Mouse (Mus musculus): Measurements from ENCODE around the gene Fggy.

Fggy gene

GRCm38 (mm10) chr4:95729142-95729826 is 172.0 kb downstream of the Fggy start:
- peak; percentile 23 for DNase-seq (ENCODE audit: low spot score)

DNA sequence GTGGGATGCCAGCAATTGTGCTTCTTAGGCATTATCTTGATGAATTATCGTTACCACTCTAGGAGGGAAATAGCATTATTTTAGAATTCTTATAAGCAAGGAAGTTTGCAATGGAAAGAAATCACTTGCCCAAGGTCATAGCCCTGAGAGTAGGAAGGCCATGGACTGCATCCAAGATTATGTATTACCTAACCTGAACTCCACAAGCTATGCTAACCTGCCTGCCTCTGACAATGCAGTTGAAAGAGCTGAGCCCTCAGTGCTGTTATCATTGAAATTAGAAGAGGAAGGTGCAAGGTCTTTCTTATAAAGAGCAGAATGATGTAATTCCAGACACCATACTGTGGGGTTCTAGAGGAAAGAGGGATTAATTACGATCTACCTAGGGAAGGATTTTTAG is 173.8 kb downstream of the Fggy start:
- DNase-seq (ENCODE audit: low spot score) = no peak

GRCm38 (mm10) chr4:95733397-95734249 is 176.3 kb downstream of the Fggy start:
- peak; percentile 55 for DNase-seq (ENCODE audit: low spot score)

- DNase-seq (ENCODE audit: low spot score) = no peak
These were observed 178.7 kb downstream of the Fggy start for GRCm38 (mm10) chr4:95735967-95736366.

- no peak for DNase-seq (ENCODE audit: low spot score)
These were observed 179.4 kb downstream of the Fggy start for GRCm38 (mm10) chr4:95736674-95737073.

GRCm38 (mm10) chr4:95738179-95738578 is 180.9 kb downstream of the Fggy start:
- DNase-seq (ENCODE audit: low spot score) = no peak

GRCm38 (mm10) chr4:95738725-95739124 is 181.4 kb downstream of the Fggy start:
- no peak for DNase-seq (ENCODE audit: low spot score)

- DNase-seq (ENCODE audit: low spot score) = no peak
These were observed 183.9 kb downstream of the Fggy start for GRCm38 (mm10) chr4:95741115-95741734.

- DNase-seq (ENCODE audit: low spot score) = no peak
These were observed 185.7 kb downstream of the Fggy start for GRCm38 (mm10) chr4:95742986-95743385.

- DNase-seq (ENCODE audit: low spot score) = no peak
These were observed 189.6 kb downstream of the Fggy start for GRCm38 (mm10) chr4:95746954-95747353.

DNA sequence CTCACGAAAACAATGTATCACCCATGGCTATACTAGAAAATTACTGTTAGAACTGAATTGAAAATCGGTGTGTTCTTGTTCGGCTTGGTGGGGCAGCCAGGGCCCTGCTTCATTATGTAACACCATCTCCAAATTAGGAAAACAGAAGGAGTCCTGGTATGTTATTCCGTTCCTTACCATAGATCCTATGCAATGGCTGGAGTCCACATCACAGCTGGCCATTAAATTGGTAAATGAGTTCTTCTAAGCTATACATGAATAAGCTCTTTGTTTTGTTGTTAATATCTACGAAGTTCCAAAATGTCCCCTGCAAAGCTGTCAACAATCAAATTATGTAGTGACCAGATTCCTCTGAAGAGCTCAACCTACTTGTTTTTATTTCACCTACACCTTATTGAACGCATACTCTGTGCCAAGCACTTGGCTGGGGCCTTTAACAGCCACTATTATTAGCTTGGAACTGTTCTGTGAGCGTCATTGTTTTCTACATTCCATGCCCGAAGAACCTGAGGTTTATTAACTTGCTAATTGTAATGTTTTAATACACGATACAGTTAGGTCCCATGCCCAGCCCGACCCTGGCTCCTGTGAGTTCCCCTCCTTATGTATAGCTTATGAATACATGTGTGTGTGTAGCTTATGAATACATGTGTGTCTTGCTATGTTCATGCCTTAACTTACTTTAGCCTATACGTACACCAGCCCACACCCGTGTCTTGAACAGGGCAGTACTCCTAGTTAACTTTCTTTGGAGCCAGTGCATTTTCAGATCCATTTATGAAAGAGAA is 190.3 kb downstream of the Fggy start:
- no peak for DNase-seq (ENCODE audit: low spot score)

- no peak for DNase-seq (ENCODE audit: low spot score)
These were observed 192.9 kb downstream of the Fggy start for GRCm38 (mm10) chr4:95750186-95750585.

- no peak for DNase-seq (ENCODE audit: low spot score)
These were observed 195.4 kb downstream of the Fggy start for GRCm38 (mm10) chr4:95752538-95753188.

DNA sequence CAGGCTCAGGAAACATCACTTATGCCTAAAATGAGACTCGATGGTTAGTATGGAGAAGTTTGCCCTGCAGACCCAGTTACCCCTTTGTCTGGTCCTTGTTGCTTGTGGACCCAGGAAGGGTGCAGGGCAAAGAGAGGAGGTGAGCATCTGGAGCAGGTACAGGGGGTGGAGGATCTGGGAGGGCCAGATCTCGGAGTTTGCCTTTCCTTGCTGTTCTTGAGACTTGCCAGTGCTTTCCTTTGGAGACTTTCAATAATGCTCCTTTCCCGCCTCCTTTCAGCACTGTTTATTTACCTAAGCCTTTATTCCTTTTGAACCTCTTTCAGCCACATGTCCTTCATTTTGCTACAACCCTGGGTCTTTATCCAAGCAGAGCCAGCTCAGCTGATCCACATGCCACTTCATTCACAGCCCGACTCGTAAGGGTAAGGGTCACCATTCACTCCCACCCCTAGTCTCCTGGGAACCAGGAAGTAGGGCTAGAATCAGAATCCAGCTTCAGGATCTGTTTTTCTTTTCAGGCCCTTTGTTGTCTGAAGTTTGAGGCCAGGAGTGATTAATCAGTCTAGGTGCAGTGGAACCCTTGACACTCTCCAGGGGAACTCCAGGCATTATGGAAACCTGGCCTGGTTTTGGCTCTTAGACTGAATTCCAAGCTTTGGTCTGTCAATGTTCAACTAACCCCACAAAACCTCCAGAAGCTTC is 201.9 kb downstream of the Fggy start:
- peak; percentile 71 for DNase-seq (ENCODE audit: low spot score)

- no peak for DNase-seq (ENCODE audit: low spot score)
These were observed 208.1 kb downstream of the Fggy start for GRCm38 (mm10) chr4:95765359-95765758.

GRCm38 (mm10) chr4:95770469-95770868 is 213.2 kb downstream of the Fggy start:
- DNase-seq (ENCODE audit: low spot score) = no peak

DNA sequence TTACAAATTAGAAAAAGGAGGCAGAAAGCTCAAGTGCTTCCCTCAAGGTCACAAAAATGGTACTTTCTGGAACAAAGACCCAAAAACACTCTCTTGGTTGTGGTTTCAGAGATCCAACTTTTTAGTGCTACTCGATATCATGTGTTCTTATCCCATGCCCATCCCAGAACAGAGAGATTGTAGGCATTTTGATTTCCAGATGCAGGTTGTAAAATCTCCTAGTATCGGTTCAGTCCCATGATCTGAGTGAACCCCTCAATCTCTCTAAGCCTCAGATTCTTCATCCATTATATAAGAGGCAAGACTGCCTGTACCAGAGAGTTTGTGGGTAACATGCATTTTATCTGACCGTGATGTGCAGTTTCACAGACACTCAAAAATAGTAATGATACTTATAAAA is 214.2 kb downstream of the Fggy start:
- no peak for DNase-seq (ENCODE audit: low spot score)

GRCm38 (mm10) chr4:95771945-95772344 is 214.6 kb downstream of the Fggy start:
- peak; percentile 20 for DNase-seq (ENCODE audit: low spot score)

DNA sequence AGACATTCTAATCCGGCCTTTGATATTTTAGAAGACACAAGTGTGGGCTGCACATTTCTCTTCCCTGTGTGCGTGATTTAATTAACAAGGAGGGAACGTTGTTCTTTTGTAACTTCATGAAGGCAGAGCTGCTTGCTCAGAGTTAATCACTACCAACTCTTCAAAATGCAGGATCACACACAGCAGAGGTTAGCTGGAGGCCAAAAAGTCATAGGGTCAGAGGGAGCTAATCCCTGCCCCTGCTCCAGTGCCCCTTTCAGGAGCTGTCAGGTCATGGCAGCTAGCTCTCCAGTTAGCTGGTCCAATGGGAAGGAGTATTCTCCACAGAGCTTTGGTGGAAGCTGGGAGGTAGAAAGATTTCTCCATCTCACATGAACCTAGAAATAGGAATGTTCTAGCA is 215.4 kb downstream of the Fggy start:
- DNase-seq (ENCODE audit: low spot score) = peak; percentile 78

GRCm38 (mm10) chr4:95775574-95775973 is 218.3 kb downstream of the Fggy start:
- DNase-seq (ENCODE audit: low spot score) = no peak

DNA sequence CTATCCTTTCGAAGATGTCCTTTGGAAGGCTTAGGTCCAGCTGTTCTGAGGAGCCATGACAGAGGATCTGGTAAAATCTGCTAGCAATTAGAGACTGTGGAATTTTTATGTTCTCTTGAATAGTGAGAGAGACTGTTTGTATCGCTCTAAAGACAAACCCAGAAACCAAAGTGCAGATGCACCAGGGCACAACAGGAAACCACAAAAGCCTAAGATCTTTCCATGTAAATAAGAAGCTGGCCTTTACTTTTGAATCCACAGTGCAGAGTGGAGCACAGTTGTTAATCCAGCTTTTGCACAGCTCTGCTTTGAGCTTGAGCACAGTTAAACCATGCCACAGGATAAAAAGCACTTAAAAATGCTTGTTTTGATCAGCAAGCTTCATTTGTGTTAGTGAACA is 220.5 kb downstream of the Fggy start:
- no peak for DNase-seq (ENCODE audit: low spot score)

All from embryo, embryonic 10 days (tissue).